Mouse (Mus musculus) embryo, embryonic 11.5 days (tissue): Measurements from ENCODE around the gene Cnga1.
"Not testable (repeated sequence)": the region's sequence is repeated elsewhere in the genome, so short reads cannot be mapped to it uniquely, and the experiment has no call there.

Source experiments
- DNase-seq: peaks from one replicate; pipeline ENCODE4 v3.0.0-alpha.2; 2012; ENCODE audit warnings: low read depth, low spot score

Gene Cnga1

GRCm38 (mm10) chr5:72640072-72640471, 4.0 kb downstream of the Cnga1 start:
- no peak for DNase-seq

GRCm38 (mm10) chr5:72636576-72636975, 7.5 kb downstream of the Cnga1 start:
- no peak for DNase-seq

- no peak for DNase-seq
Measured at GRCm38 (mm10) chr5:72636122-72636521, 8.0 kb downstream of the Cnga1 start.

- DNase-seq = no peak
Measured at GRCm38 (mm10) chr5:72634791-72635271, 9.2 kb downstream of the Cnga1 start.

- no peak for DNase-seq
Measured at GRCm38 (mm10) chr5:72630026-72630425, 14.0 kb downstream of the Cnga1 start.

- DNase-seq = no peak
Measured at GRCm38 (mm10) chr5:72621022-72621421, 23.1 kb downstream of the Cnga1 start.

GRCm38 (mm10) chr5:72617413-72617812, 26.7 kb downstream of the Cnga1 start:
- DNase-seq = no peak

- DNase-seq = no peak
Measured at GRCm38 (mm10) chr5:72603138-72603537, 40.9 kb downstream of the Cnga1 start.

- peak; percentile 40 for DNase-seq
Measured at GRCm38 (mm10) chr5:72601006-72601405, 43.1 kb downstream of the Cnga1 start.

GRCm38 (mm10) chr5:72587192-72587681, 56.8 kb downstream of the Cnga1 start, which contains the start of gene Gm5868:
Gene Gm5868 (minus strand): TSS chr5:72587551.
- DNase-seq = no peak

- not testable (repeated sequence) for DNase-seq
Measured at GRCm38 (mm10) chr5:72586667-72587191, 57.3 kb downstream of the Cnga1 start.

GRCm38 (mm10) chr5:72586122-72586521, 58.0 kb downstream of the Cnga1 start:
- not testable (repeated sequence) for DNase-seq

- DNase-seq = not testable (repeated sequence)
Measured at GRCm38 (mm10) chr5:72580970-72581332, 63.1 kb downstream of the Cnga1 start, which contains the start of gene Zar1. Gene Zar1 (minus strand): TSS chr5:72581254.

- not testable (repeated sequence) for DNase-seq
Measured at GRCm38 (mm10) chr5:72580088-72580969, 63.7 kb downstream of the Cnga1 start.

GRCm38 (mm10) chr5:72579599-72579998, 64.5 kb downstream of the Cnga1 start:
- DNase-seq = not testable (repeated sequence)

- no peak for DNase-seq
Measured at GRCm38 (mm10) chr5:72565621-72566020, 78.5 kb downstream of the Cnga1 start.

- DNase-seq = not testable (repeated sequence)
Measured at GRCm38 (mm10) chr5:72563183-72563582, 80.9 kb downstream of the Cnga1 start.

GRCm38 (mm10) chr5:72560976-72561628, 83.0 kb downstream of the Cnga1 start:
- DNase-seq = no peak

GRCm38 (mm10) chr5:72559544-72560049, 84.5 kb downstream of the Cnga1 start, which contains the start of gene Nfxl1:
Gene Nfxl1 (minus strand): TSS chr5:72559684.
- DNase-seq = peak; percentile 99

GRCm38 (mm10) chr5:72558716-72559526, 85.2 kb downstream of the Cnga1 start:
- no peak for DNase-seq

- DNase-seq = no peak
Measured at GRCm38 (mm10) chr5:72556245-72556644, 87.8 kb downstream of the Cnga1 start.
